Mouse (Mus musculus) small intestine, adult 2 months (tissue): ENCODE data around the gene Atad1.

ENCODE experiments used
- CTCF ChIP-seq: fragments of 200-500 bp; IDR thresholded peaks from 2 replicates; pipeline ENCODE4 v1.5.1; 2012; ENCODE audit warnings: low read depth, mild to moderate bottlenecking, control low read depth, inconsistent platforms, low read length, moderate library complexity, mixed read lengths; ENCODE audit not compliant: insufficient replicate concordance, insufficient read length; ENCODE audit errors: extremely low read depth
- POLR2A ChIP-seq: fragments of 200-500 bp; IDR thresholded peaks from 2 replicates; pipeline ENCODE4 v1.6.1; 2012; ENCODE audit warnings: low read depth, mild to moderate bottlenecking, control low read depth, inconsistent platforms, low read length, moderate library complexity

DNA sequence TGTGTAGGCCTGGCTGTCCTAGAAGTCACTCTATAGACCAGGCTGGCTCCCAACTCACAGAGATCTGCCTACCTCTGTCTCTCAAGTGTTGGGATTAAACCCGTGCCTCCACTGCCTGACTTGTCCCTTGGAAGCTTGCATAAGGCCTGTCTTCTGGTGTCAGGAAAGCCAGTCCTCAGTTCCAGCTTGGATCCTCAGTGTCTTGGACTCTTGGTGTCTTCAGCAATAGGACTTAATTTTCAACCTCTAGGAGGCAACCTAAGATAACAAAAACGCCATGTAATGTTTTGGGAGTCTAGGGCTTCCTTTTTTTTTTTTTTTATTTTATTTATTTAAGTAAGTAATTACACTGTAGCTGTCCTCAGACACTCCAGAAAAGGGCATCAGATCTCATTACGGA, 22.0 kb downstream of the Atad1 start:
- no peak for TF ChIP-seq POLR2A
- TF ChIP-seq CTCF: no peak
